Mouse (Mus musculus) stomach, postnatal 0 days (tissue): Measurements from ENCODE around the gene Trim2.

Experiments
- CTCF ChIP-seq: IDR thresholded peaks from 2 replicates; pipeline ENCODE4 v1.5.1; 2016; ENCODE audit warnings: antibody characterized with exemption, low read depth, mild to moderate bottlenecking, moderate library complexity
- EP300 ChIP-seq: optimal IDR thresholded peaks from 2 replicates; pipeline ENCODE3; 2016; ENCODE audit warnings: antibody characterized with exemption

GRCm38 (mm10) chr3:84307516-84307915 lies 839 bp upstream of the Trim2 start:
- TF ChIP-seq CTCF (no peak), EP300 (no peak)
